Mouse (Mus musculus) thymus, postnatal 0 days (tissue): ENCODE data around the gene Hoxc5. TPM values are rescaled to one million over a fixed set of nuclear protein-coding genes. Genes with fewer than 3 reads are reported as not detected.
A peak's percentile ranks its signal among the peaks of the same experiment; 100 is the strongest.

Experiments
- DNase-seq: peaks from one replicate; pipeline ENCODE4 v3.0.0-alpha.2; 2015; ENCODE audit warnings: low spot score
- polyA plus RNA-seq: library from polyadenylated mRNA; unstranded; fragments of >200 nt; fragmentation: Nextera tagmentation; extraction: Ambion mirVana; gene quantifications from 2 replicates; pipeline ENCODE4 v1.2.1, GENCODE M21; 2015

The Hoxc5 gene
- polyA plus RNA-seq, 1 experiment from 2014 or later: 0.16 TPM

DNA sequence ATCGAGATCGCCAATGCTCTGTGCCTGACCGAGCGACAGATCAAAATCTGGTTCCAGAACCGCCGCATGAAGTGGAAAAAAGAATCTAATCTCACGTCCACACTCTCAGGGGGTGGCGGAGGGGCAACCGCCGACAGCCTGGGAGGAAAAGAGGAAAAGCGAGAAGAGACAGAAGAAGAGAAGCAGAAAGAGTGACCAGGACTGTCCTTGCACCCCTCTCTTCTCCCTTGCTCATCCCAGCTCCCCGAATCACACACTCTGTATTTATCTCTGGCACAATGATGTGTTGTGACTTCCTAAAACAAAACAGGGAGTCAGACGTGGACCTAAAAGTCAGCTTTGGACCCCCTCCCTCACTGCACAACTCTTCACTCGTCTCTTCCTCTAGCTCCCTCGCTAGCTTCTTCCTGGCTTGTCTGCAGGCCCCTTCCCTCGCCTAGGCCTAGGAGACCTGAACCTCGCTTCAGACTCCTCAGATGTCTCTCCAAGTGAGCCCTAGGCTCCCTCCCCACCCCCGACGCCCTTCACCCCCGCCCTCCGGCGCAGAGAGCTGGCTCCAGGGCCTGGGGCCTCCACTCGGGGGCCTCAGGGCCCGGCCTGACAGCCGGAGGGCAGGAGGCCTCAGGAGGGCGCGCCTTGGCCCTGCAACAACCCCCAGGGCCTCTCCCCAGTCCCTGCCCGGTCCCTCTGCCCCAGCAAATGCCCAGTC is 43.8 kb downstream of the Hoxc5 start:
- DNase-seq: no peak

GRCm38 (mm10) chr15:103011928-103012486 is 44.8 kb downstream of the Hoxc5 start:
- DNase-seq: no peak

DNA sequence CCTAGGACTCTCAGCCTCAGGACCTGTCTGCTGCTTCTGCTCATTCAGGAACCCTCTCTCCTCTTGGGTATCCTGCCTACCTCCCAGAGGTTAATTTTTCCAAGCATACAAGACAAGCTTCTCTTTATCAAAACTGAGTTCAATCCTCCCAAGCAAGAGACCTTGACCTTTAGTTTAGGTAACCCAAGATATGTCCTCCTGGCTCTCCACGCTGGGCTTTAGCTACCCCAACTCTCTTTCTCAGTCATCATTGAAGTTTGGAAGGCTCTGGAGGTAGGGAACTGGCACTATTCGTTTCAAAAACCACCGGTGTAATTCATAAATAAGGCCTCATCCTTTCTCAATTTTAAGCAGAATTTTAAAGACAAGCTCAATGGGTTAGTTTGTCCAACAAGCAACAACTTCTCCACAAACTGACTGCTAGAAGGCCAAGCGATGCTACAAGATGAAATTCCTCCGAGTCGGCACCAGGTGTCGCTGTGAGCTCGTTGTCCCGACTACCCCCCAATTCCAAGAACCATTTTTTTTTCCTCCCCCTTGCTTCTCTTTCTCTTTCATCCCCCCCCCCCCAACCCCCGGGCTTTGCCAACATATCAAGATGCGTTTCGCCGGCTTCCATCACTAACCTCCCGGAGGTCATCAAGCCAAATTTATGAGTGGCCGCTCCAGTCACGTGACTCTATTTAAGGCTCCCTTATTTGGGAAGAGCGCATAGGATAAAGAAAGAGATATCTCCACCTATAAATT is 46.2 kb downstream of the Hoxc5 start:
- DNase-seq: peak; percentile 24

GRCm38 (mm10) chr15:103014166-103015008 is 47.1 kb downstream of the Hoxc5 start:
- DNase-seq: no peak

DNA sequence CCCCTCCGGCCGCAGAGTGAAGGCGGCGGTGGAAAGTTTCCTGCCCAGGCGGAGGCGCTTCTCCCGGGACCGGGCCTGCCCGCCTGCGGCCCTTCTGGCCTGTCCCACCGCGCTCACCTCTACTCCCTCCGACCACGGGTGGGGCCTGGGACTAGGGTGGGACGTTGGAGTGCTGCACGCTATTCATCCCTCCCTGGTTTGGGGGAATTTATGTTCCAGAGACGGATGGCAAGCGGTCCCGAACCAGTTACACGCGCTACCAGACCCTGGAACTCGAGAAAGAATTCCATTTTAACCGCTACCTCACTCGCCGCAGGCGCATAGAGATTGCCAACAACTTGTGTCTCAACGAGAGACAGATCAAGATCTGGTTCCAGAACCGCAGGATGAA is 47.8 kb downstream of the Hoxc5 start:
- DNase-seq: no peak

GRCm38 (mm10) chr15:103015406-103016166 is 48.3 kb downstream of the Hoxc5 start:
- DNase-seq: no peak

DNA sequence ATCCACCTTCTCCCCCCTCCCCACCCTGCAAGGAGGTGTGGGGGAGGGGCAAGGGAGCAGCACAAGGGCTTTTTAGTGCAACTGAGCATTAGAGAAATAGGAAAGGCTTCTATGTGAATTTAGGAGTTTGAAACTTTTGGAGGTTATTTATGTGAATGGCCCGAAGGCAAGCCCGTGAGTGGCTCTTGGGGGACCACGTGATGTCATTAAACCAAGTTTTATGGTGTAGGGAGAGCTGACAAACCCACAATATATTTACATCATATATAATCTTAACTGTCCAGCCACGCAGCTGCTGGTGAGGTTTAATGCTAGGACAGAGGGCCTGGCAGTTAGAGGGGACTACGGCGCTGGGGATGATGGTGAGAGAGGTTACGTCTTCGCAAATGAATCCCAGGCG is 51.4 kb downstream of the Hoxc5 start, which contains the start of gene Hoxc4:
Gene Hoxc4, plus strand, starts transcription at position 299 of the 400 bp plus-strand sequence.
- DNase-seq: no peak

GRCm38 (mm10) chr15:103020899-103021418 is 53.7 kb downstream of the Hoxc5 start:
- DNase-seq: no peak

DNA sequence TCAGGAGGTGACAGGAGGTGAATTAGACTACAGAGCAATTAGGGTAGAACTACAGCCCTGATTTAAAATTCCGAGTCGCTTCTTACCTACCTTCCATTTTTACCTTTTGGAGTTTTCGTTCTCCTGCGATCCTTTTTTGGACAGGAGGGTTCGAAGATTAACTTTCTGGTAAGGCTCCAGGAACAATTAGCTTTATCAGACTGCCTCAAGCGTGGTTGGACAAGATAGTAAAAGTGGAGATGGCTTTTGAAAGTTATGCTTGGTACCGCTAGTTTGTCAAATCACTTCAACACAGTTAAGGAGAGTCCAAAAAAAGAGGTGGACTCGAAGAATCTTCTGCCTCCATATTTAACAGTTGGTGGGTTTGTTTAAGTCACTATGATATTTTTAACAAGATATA is 54.3 kb downstream of the Hoxc5 start:
- DNase-seq: no peak

GRCm38 (mm10) chr15:103024131-103024530 is 56.9 kb downstream of the Hoxc5 start:
- no peak for DNase-seq

DNA sequence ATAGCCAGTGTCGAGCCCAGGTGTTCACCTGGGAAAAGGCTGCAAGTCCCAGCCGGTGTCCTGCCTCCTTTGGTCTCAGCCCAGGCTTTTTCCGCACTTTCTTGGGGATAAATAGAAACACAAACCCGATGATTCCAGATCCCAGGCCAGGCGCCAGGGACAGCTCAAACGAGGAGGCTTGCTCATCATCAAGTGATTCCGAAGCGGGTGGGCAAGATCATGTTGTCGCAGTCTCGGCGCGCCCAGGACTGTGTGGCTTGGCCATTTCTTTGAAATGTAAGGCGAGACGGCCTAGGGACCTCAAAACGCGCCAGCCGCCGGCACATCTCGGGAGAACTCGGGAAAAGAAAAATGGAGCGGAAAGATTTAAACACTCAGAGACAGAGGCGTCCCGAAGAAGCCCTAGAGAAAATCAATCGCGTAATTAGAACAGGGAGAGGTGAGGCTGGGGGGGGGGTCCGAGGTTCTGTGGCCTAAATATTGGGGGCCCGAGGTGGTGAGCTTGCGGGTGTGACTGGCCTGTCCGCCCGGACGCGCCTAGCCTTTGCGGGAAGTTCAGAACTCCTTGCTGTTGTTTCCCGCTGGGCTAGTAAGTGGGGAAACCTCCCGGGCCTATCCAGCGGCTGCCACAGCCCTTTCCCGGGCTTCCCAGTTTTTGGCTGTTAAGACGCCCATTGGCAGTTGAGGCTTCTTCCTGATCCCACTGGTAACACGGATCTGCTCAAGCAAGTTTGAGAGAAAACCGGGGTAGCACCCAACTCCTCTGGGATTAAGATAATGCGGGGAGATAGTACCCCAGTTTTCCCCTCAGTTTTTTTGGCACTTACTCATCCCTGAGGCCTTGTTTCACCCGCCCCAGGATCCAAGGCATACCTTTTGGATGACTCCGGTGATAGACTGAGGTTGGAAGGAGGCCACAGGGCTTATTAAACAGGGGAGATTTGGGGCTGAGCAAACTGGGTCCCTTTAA is 60.3 kb downstream of the Hoxc5 start:
- DNase-seq: no peak

- no peak for DNase-seq
Observed at GRCm38 (mm10) chr15:103028916-103029512, 61.8 kb downstream of the Hoxc5 start.

- DNase-seq: no peak
Observed at GRCm38 (mm10) chr15:103030142-103030541, 62.9 kb downstream of the Hoxc5 start.

GRCm38 (mm10) chr15:103032167-103032566 is 64.9 kb downstream of the Hoxc5 start:
- no peak for DNase-seq

DNA sequence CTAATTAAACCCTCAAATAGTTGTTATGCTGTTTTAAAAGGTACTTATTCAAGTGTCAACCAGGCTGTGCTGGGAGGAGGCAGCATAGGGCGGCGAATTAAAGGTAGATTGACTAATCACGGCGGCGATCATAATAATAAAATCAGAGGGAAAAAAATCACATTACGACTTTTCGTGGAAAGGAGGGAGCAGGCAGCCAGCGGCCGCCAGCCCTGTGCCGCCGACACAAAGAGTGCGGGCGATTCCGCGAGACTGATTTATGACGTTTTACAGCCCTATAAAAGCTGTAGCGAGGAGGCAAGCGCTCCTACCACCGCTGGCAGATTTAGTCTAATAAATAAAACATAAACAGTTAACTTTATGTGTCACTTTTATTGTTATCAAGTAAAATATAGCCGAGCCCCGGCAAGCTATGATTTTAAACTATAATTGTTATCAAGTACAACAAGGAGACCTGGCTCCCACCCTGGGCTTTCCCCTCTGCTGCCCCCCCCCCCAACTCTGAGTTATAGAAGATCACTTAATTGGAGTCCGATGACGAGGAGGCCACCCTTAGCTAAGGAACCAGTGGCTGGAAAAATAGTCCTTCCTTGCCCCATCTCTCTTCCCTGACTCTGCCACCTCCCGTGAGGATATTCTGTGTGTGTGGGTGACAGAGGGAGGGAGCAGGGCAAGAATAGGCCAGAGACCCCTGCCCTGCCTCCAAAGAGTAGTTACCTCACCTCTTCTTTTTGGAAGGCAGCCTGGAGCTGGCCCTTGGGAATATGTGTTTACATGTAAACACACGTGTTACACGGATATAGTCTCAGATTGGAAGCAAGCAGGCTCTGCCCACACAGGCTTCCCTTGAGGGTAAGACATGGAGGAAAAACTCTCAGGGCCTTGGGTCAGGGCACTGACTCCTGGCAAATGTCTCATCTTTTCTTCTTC is 65.7 kb downstream of the Hoxc5 start:
- DNase-seq: no peak

DNA sequence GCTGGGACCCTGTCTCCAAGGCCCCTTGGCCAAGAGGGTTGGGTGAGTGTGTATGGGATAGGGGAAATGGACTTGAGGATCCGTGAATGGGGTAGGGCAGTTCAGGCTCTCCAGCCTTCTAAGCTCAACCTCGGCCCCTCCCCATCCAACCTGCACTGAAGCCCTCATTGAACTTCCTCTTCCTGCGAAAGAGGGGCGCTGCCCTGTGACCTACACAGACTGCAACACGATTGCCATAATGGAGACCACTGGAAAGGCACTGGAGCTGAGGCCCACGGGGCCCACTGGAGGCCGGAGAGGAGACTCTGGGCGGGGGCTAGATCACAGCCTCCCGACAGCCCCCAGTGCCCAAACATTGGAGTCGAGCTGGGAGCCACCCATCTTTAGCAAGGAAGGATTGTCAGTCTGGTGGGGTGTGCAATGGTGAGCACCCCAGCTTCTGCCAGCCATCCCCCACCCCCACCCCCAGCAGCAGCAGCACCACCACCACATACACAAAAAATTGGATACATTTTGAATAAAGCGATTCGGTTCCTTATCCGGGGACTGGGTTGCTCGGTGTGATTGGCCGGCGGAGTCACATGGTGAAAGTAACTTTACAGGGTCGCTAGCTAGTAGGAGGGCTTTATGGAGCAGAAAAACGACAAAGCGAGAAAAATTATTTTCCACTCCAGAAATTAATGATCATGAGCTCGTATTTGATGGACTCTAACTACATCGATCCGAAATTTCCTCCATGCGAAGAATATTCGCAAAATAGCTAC is 67.0 kb downstream of the Hoxc5 start:
- no peak for DNase-seq
